Mouse (Mus musculus): ENCODE results near the gene Srp68.
"Not testable (repeated sequence)": the region's sequence is repeated elsewhere in the genome, so short reads cannot be mapped to it uniquely, and the experiment has no call there.

Srp68 gene

GRCm38 (mm10) chr11:116282912-116283521 lies 9.0 kb upstream of the Srp68 start:
- DNase-seq, result no peak

GRCm38 (mm10) chr11:116282089-116282488 lies 8.1 kb upstream of the Srp68 start:
- no peak for DNase-seq

- DNase-seq, result no peak
Observed at GRCm38 (mm10) chr11:116281671-116282070, 7.7 kb upstream of the Srp68 start.

- no peak for DNase-seq
Observed at GRCm38 (mm10) chr11:116280751-116281663, 7.0 kb upstream of the Srp68 start, which contains the start of gene Galr2. TSS of gene Galr2 (plus strand) at chr11:116280939.

GRCm38 (mm10) chr11:116277184-116277583 lies 3.2 kb upstream of the Srp68 start:
- DNase-seq, result not testable (repeated sequence)

- DNase-seq, result no peak
Observed at GRCm38 (mm10) chr11:116273469-116274044, 460 bp downstream of the Srp68 start.

GRCm38 (mm10) chr11:116272589-116273468 lies 1.2 kb downstream of the Srp68 start:
- no peak for DNase-seq

- no peak for DNase-seq
Observed at GRCm38 (mm10) chr11:116269560-116269959, 4.5 kb downstream of the Srp68 start.

- no peak for DNase-seq
Observed at GRCm38 (mm10) chr11:116268313-116268712, 5.7 kb downstream of the Srp68 start.

- DNase-seq, result no peak
Observed at GRCm38 (mm10) chr11:116267637-116268036, 6.4 kb downstream of the Srp68 start.

GRCm38 (mm10) chr11:116265850-116266249 lies 8.2 kb downstream of the Srp68 start:
- DNase-seq, result no peak

GRCm38 (mm10) chr11:116265352-116265751 lies 8.7 kb downstream of the Srp68 start:
- DNase-seq, result peak; percentile 44

GRCm38 (mm10) chr11:116260259-116260658 lies 13.8 kb downstream of the Srp68 start:
- DNase-seq, result no peak

- no peak for DNase-seq
Observed at GRCm38 (mm10) chr11:116259461-116259860, 14.6 kb downstream of the Srp68 start.

GRCm38 (mm10) chr11:116255982-116256675 lies 17.9 kb downstream of the Srp68 start:
- DNase-seq, result no peak

- DNase-seq, result no peak
Observed at GRCm38 (mm10) chr11:116255090-116255981, 18.7 kb downstream of the Srp68 start.

- no peak for DNase-seq
Observed at GRCm38 (mm10) chr11:116254627-116255026, 19.4 kb downstream of the Srp68 start.

- DNase-seq, result no peak
Observed at GRCm38 (mm10) chr11:116253076-116253600, 20.9 kb downstream of the Srp68 start.

GRCm38 (mm10) chr11:116250898-116251297 lies 23.1 kb downstream of the Srp68 start:
- DNase-seq, result no peak

GRCm38 (mm10) chr11:116247502-116248222 lies 26.4 kb downstream of the Srp68 start:
- DNase-seq, result no peak

All from liver (tissue).